Mouse (Mus musculus): ENCODE measurements around the gene Trappc2l. TPM values are rescaled to one million over a fixed set of nuclear protein-coding genes. Genes with fewer than 3 reads are reported as not detected.

Gene Trappc2l
- polyA plus RNA-seq, 1 experiment from 2014 or later, result 30.7 TPM

DNA sequence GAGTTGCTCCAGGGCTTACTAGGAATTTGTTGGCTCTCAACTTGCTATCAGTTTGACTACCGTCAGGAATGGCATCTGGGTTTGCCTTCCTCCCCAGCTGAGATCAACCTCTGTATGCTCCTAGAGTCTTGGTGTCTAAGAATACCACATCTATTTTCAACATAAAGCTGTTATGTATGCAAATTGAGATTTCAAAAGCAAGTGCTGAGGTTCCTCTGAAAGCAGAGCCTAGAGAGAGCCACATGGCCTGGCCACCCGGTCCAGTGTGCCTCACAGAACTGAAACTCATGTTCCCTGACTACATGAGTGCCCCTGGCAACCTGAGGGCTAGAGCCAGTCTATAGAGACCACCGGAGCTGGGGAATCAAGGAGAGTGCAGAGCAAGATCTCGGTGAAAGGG, 6.1 kb upstream of the Trappc2l start:
- Histone ChIP-seq H3K27me3 (ENCODE audit: insufficient read depth, low read length) (no peaks in the 10 kb centered on the region), H3K36me3 (replicated peaks; ENCODE audit: insufficient read depth, low read length) (peaks cover 11% of the 10 kb centered on the region), H3K9ac (replicated peaks) (no peak overlapping the region), H3K27ac (ENCODE audit: low read depth) (peak overlapping the region; percentile 49; the same call in 1 of the 2 replicates), H3K4me3 (ENCODE audit: low read depth, low read length) (no peak overlapping the region), H3K4me2 (ENCODE audit: low read depth, low read length) (0 out of 2 replicates have a peak overlapping the region, but pooled peaks have one; percentile 19), H3K9me3 (ENCODE audit: low read length) (no peaks in the 10 kb centered on the region), H3K4me1 (ENCODE audit: insufficient read depth) (peaks cover 7% of the 10 kb centered on the region; the same call in 1 of the 2 replicates)
- TF ChIP-seq EP300 (IDR thresholded peaks at IDR 0.05; ENCODE audit: low read depth), result no peak
- TF ChIP-seq CTCF (IDR thresholded peaks at IDR 0.05; ENCODE audit: low read depth), result no peak
- ATAC-seq (no peak), DNase-seq (no peak)
- WGBS (ENCODE audit: insufficient replicate concordance), result 68% methylated on average over 4 of the region's 4 CpGs

DNA sequence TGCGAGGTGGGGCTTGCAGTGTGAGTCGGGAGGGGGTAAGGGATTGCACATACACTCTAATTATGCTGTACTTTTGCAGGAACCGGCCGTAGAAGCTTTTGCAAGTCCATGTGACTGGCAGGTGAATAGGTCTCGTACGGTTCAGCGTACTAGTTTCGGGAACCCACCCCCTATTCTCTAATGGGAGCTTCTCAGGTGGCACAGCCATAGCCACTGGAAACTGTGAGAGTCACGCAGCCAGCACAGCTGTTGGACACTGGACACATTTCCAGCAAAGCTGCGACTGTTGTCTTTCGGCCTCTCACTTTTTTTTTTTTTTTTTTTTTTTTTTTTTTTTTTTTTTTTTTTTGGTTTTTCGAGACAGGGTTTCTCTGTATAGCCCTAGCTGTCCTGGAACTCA, 4.6 kb upstream of the Trappc2l start:
- ATAC-seq, result no peak

DNA sequence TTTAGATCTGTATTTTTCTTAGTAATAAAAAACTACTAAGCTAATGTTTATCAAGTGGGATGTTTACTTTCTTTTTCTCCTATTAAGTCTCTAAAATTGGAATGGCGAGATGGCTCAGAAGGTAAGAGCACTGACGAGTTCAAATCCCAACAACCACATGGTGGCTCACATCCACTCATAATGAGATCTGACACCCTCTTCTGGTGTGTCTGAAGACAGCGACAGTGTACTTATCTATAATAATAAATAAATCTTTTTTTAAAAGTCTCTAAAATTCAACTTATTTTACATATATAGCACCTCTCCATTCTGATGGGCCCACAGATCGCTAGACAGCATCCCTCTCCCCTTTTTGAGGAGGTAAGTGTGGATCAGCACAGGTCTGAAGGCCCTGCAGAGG, 1.2 kb upstream of the Trappc2l start:
- H3K27me3 ChIP-seq (ENCODE audit: insufficient read depth, low read length), result no peaks in the 10 kb centered on the region
- H3K9me3 ChIP-seq (ENCODE audit: low read length), result no peaks in the 10 kb centered on the region
- H3K4me3 ChIP-seq (ENCODE audit: low read depth, low read length), result peak overlapping the region; percentile 72
- DNase-seq, result no peak
- TF ChIP-seq EP300 (IDR thresholded peaks at IDR 0.05; ENCODE audit: low read depth) (no peak), CTCF (IDR thresholded peaks at IDR 0.05; ENCODE audit: low read depth) (no peak)
- peak overlapping the region; percentile 99 for H3K4me2 ChIP-seq (ENCODE audit: low read depth, low read length)
- peaks cover 7% of the 10 kb centered on the region for H3K36me3 ChIP-seq (replicated peaks; ENCODE audit: insufficient read depth, low read length)
- peak overlapping the region; percentile 60; the same call in 1 of the 2 replicates for H3K27ac ChIP-seq (ENCODE audit: low read depth)
- no peak for ATAC-seq
- H3K9ac ChIP-seq (replicated peaks), result no peak overlapping the region
- peaks cover 24% of the 10 kb centered on the region for H3K4me1 ChIP-seq (ENCODE audit: insufficient read depth)
- 68% methylated on average over 4 of the region's 4 CpGs for WGBS (ENCODE audit: insufficient replicate concordance)

More for the DNA sequence above, 4.6 kb upstream of the Trappc2l start:
- no peaks in the 10 kb centered on the region for H3K27me3 ChIP-seq (ENCODE audit: insufficient read depth, low read length)
- no peak for TF ChIP-seq EP300 (IDR thresholded peaks at IDR 0.05; ENCODE audit: low read depth)
- TF ChIP-seq CTCF (IDR thresholded peaks at IDR 0.05; ENCODE audit: low read depth), result no peak
- no peak for DNase-seq
- H3K36me3 ChIP-seq (replicated peaks; ENCODE audit: insufficient read depth, low read length), result peaks cover 9% of the 10 kb centered on the region; the same call in 1 of the 2 replicates
- no peaks in the 10 kb centered on the region for H3K9me3 ChIP-seq (ENCODE audit: low read length)
- WGBS (ENCODE audit: insufficient replicate concordance), result 73% methylated on average over 11 of the region's 12 CpGs
- no peak overlapping the region for H3K9ac ChIP-seq (replicated peaks)
- no peak overlapping the region for H3K4me2 ChIP-seq (ENCODE audit: low read depth, low read length)
- no peak overlapping the region for H3K4me3 ChIP-seq (ENCODE audit: low read depth, low read length)
- no peak overlapping the region for H3K27ac ChIP-seq (ENCODE audit: low read depth)
- H3K4me1 ChIP-seq (ENCODE audit: insufficient read depth), result peaks cover 15% of the 10 kb centered on the region

DNA sequence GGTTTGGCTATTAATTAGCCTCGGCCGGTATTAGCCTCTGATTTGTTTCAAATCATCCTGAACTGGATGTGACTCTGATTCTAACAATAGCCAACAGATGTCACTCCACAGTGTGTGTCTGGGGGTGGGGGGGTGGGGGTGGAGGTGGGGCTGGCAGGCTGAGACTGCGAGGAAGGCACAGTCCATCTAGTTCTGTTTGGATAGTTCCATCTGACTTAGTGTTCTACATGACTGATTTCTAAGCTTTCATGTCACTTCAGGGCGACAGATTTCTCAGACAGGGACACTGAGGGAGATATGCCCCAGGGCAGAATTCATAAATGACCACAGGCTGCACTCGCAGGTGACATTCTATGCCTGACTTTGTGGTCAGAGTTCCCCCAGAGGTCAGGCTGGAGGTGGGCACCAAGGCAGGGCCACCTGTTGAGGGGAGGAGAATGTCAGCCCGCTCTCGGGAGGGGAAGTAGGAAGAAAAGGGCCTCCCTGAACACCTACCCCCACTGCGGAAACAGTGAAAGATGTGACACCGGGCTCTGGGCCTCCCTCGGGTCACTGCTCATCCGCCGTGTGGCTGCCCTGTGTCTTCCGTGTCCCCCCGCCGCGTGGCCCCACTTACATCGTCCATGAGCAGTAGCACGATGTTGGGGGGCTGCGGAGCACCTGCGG, 695 bp upstream of the Trappc2l start:
- TF ChIP-seq CTCF (IDR thresholded peaks at IDR 0.05; ENCODE audit: low read depth) (no peak), EP300 (IDR thresholded peaks at IDR 0.05; ENCODE audit: low read depth) (no peak)
- DNase-seq, result no peak
- H3K4me1 ChIP-seq (ENCODE audit: insufficient read depth), result peaks cover 24% of the 10 kb centered on the region
- H3K27ac ChIP-seq (ENCODE audit: low read depth), result peak overlapping the region; percentile 93
- peak; percentile 46 for ATAC-seq
- peak overlapping the region; percentile 85 for H3K9ac ChIP-seq (replicated peaks)
- H3K4me3 ChIP-seq (ENCODE audit: low read depth, low read length), result peak overlapping the region; percentile 72
- peaks cover 7% of the 10 kb centered on the region for H3K36me3 ChIP-seq (replicated peaks; ENCODE audit: insufficient read depth, low read length)
- peak overlapping the region; percentile 99 for H3K4me2 ChIP-seq (ENCODE audit: low read depth, low read length)
- H3K27me3 ChIP-seq (ENCODE audit: insufficient read depth, low read length), result no peaks in the 10 kb centered on the region
- WGBS (ENCODE audit: insufficient replicate concordance), result 5% methylated on average over 19 of the region's 20 CpGs
- no peaks in the 10 kb centered on the region for H3K9me3 ChIP-seq (ENCODE audit: low read length)

DNA sequence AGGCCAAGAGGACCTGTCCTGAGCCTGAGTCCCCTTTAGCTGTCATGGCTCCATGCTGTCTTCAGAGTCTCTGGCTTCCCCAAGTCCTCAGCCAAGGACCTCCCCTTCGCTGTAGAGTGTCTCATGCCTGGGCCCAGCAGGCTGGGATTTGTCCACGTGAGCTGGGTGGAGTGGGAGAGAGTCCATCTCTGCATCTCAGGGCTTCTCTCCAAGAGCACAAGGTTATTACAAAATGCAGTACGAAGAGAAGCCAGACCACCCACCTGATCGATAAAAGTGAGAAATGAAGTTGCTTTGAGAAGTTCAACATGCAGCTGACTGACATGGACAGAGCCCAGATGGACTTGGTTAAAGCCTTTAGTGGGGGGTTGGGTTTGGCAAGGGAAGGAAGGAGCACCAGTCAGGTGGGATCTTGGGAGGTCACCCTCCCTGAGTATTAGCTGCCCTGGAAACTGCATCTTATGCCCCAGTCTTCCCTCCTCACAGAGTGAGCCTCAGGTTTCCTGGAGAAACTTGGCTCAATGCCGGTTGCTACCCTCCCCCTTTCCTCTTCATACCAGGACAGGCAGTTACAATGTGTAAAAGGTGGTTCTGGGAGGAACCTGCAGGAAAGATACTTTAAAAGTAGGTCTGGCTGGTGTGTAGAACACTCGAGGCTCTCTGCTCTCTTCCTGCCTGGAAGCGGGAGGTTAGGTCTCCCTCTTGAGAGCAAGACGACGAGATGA, 4.9 kb downstream of the Trappc2l start:
- Histone ChIP-seq H3K9ac (replicated peaks) (no peak overlapping the region), H3K4me2 (ENCODE audit: low read depth, low read length) (no peak overlapping the region), H3K4me1 (ENCODE audit: insufficient read depth) (peaks cover 17% of the 10 kb centered on the region), H3K27me3 (ENCODE audit: insufficient read depth, low read length) (no peaks in the 10 kb centered on the region), H3K4me3 (ENCODE audit: low read depth, low read length) (no peak overlapping the region), H3K36me3 (replicated peaks; ENCODE audit: insufficient read depth, low read length) (peaks cover 7% of the 10 kb centered on the region), H3K27ac (ENCODE audit: low read depth) (no peak overlapping the region), H3K9me3 (ENCODE audit: low read length) (no peaks in the 10 kb centered on the region)
- 72% methylated on average over 9 of the region's 9 CpGs for WGBS (ENCODE audit: insufficient replicate concordance)
- no peak for ATAC-seq
- TF ChIP-seq EP300 (IDR thresholded peaks at IDR 0.05; ENCODE audit: low read depth), result no peak
- no peak for TF ChIP-seq CTCF (IDR thresholded peaks at IDR 0.05; ENCODE audit: low read depth)
- no peak for DNase-seq

DNA sequence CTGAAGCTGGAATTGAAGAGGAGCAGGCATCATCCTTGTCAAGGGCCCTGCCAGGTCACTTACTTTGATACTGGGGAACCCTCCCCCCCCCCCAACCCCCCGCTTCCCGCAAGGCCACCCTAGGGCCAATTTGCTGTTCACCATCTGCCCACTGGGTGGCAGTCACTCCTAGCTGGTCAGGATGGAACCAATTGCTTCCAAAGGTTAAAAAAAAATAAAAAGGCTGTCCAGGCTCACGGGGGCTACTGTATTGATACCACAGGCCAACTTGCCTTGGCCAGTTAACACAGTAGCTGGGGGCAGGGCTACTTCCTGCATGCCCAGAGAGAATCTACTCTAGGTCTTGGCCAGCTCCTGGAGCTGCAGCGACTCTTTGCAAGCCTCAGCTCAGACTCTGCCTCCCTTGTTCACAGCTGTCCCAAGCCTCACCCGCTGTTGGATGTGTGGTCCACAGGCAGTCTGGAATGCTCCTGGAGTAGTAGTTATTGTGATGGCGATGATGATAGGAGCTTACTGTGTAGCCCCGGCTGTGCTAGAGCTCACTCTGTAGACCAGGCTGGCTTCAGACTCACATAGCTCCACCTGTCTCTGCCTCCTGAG, 6.6 kb downstream of the Trappc2l start:
- Histone ChIP-seq H3K4me1 (ENCODE audit: insufficient read depth) (peaks cover 6% of the 10 kb centered on the region), H3K36me3 (replicated peaks; ENCODE audit: insufficient read depth, low read length) (peaks cover 7% of the 10 kb centered on the region), H3K27me3 (ENCODE audit: insufficient read depth, low read length) (no peaks in the 10 kb centered on the region), H3K9me3 (ENCODE audit: low read length) (no peaks in the 10 kb centered on the region), H3K9ac (replicated peaks) (no peak overlapping the region), H3K27ac (ENCODE audit: low read depth) (0 out of 2 replicates have a peak overlapping the region, but pooled peaks have one; percentile 39), H3K4me3 (ENCODE audit: low read depth, low read length) (no peak overlapping the region), H3K4me2 (ENCODE audit: low read depth, low read length) (peak overlapping the region; percentile 33; the same call in 1 of the 2 replicates)
- TF ChIP-seq CTCF (IDR thresholded peaks at IDR 0.05; ENCODE audit: low read depth) (peak; percentile 77), EP300 (IDR thresholded peaks at IDR 0.05; ENCODE audit: low read depth) (no peak)
- ATAC-seq (peak; percentile 40), DNase-seq (peak; percentile 89)
- 37% methylated on average over 5 of the region's 7 CpGs for WGBS (ENCODE audit: insufficient replicate concordance)

Data from liver, postnatal 0 days (tissue).